Mouse (Mus musculus): ENCODE results near the gene Lrrc8c.
"Not testable (repeated sequence)": the region's sequence is repeated elsewhere in the genome, so short reads cannot be mapped to it uniquely, and the experiment has no call there.

Lrrc8c gene

GRCm38 (mm10) chr5:105636484-105637191 is 117.5 kb downstream of the Lrrc8c start:
- DNase-seq (ENCODE audit: low read depth, low spot score): no peak

DNA sequence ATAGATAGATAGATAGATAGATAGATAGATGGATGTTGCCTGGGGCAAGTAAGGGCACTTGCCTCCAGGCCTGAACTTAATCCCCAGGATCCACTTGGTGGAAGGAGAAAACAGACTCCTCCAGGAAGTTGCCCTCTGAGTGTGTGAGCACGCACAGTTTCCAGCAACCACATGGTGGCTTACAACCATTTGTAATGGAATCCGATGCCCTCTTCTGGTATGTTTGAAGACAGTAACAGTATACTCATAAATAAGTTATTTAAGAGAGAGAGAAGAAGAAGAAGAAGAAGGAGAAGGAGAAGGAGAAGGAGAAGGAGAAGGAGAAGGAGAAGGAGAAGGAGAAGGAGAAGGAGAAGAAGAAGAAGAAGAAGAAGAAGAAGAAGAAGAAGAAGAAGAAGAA is 119.1 kb downstream of the Lrrc8c start:
- DNase-seq (ENCODE audit: low read depth, low spot score): not testable (repeated sequence)

DNA sequence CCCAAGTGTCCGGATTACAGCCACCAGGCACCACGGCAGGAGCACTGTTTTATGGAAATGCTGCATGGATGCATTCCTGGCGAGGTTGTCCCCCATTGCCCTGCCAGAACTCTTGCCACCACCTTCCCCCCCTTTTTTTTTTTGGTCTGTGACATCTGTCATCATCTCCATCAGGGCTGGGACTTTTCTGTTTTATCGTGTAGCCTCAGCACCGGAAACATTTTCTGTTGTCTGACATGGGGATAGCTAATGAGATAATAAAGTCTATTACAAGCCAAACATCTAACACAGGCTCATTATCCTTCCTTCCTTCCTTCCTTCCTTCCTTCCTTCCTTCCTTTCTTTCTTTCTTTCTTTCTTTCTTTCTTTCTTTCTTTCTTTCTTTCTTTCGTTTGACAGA is 119.7 kb downstream of the Lrrc8c start:
- no peak for DNase-seq (ENCODE audit: low read depth, low spot score)

DNA sequence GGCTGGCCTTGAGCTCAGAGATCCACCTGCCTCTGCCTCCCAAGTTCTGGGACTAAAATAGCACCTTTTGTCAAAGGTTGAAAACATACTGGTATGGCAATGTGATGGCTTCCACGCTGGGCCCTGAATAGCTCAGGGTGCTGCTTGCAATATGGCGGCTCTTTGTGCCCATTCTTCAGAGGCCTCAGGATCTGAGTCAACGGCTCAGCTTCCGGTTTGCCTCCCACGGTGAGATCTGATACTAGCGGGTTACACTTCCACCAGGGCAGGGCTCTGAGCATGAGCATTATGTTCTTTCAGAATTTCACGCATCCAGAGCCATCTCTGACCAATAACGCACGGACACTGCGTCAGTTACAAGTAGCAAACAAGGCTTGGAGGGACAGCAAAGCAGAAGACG is 120.2 kb downstream of the Lrrc8c start:
- DNase-seq (ENCODE audit: low read depth, low spot score): no peak

GRCm38 (mm10) chr5:105642517-105642916 is 123.3 kb downstream of the Lrrc8c start:
- no peak for DNase-seq (ENCODE audit: low read depth, low spot score)

DNA sequence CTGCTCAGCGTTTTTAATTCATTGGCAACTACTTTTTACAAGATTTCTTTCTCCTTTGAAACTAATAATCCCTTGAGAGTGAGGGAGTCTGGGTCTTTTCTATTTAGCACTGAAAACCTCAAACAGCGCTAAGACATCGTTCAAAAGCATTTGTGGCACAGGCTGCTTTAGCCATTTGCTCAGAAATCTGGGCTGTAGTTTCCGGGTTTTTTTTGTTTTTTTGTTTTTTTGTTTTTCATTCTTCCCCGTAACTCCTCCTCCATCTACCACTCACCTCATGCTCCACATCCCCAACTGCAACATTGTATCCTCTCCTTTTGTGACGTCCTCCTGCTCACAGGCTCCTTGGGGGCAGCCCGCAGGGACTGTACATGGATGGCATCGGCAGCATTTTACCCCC is 124.1 kb downstream of the Lrrc8c start:
- no peak for DNase-seq (ENCODE audit: low read depth, low spot score)

DNA sequence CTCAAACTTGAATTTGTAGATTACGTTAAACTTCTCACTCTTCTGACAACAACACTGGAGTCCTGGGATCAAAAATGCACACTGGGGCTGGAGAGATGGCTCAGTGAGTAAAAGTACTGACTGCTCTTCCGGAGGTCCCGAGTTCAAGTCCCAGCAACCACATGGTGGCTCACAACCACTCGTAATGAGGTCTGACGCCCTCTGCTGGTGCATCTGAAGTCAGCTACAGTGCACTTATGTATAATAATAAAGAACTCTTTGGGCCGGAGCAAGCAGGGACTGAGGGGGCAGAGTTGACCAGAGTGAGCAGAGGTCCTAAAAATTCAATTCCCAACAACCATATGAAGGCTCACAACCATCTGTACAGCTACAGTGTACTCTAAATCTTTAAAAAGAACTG is 125.0 kb downstream of the Lrrc8c start:
- no peak for DNase-seq (ENCODE audit: low read depth, low spot score)

GRCm38 (mm10) chr5:105647094-105647493 is 127.9 kb downstream of the Lrrc8c start:
- no peak for DNase-seq (ENCODE audit: low read depth, low spot score)

GRCm38 (mm10) chr5:105648648-105649287 is 129.6 kb downstream of the Lrrc8c start:
- DNase-seq (ENCODE audit: low read depth, low spot score): no peak

- no peak for DNase-seq (ENCODE audit: low read depth, low spot score)
These were observed 130.4 kb downstream of the Lrrc8c start for GRCm38 (mm10) chr5:105649514-105650001.

DNA sequence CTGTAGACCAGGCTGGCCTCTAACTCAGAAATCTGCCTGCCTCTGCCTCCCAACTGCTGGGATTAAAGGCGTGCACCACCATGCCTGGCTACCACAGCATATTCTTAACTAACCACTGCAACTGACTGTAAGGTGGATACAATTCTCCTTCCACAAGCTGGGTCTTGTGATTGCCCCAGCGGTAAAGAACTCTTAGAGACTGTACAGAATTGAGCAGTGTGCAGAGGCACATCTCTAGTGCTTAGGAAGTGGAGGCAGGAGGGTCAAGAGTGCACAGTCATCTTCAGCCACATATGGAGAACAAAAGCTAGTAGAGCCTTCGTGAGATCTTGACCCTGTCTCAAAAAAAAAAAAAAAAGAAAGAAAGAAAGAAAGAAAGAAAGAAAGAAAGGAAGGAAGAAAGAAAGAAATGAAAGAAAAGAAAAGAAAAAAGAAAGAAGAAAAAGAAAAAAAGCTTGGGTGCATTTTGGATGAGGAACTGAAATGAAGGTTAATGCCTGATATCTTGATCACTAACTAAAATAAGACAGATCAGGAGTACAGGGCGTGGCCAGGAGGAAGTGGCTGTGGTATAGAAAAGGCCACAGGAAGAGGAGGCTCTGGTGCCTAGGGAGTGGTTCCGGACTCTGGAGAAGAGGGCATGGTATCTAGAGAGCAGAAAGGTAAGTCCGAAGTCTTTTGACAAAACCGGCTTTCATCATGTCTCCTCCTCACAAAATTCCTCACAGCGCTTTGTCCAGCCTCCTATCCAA is 131.7 kb downstream of the Lrrc8c start:
- no peak for DNase-seq (ENCODE audit: low read depth, low spot score)

GRCm38 (mm10) chr5:105651561-105651991 is 132.4 kb downstream of the Lrrc8c start:
- no peak for DNase-seq (ENCODE audit: low read depth, low spot score)

- DNase-seq (ENCODE audit: low read depth, low spot score): no peak
These were observed 135.3 kb downstream of the Lrrc8c start for GRCm38 (mm10) chr5:105654237-105655063.

GRCm38 (mm10) chr5:105655100-105655734 is 136.0 kb downstream of the Lrrc8c start:
- no peak for DNase-seq (ENCODE audit: low read depth, low spot score)

GRCm38 (mm10) chr5:105661894-105662293 is 142.7 kb downstream of the Lrrc8c start:
- DNase-seq (ENCODE audit: low read depth, low spot score): no peak
